In the genomic region with DNA sequence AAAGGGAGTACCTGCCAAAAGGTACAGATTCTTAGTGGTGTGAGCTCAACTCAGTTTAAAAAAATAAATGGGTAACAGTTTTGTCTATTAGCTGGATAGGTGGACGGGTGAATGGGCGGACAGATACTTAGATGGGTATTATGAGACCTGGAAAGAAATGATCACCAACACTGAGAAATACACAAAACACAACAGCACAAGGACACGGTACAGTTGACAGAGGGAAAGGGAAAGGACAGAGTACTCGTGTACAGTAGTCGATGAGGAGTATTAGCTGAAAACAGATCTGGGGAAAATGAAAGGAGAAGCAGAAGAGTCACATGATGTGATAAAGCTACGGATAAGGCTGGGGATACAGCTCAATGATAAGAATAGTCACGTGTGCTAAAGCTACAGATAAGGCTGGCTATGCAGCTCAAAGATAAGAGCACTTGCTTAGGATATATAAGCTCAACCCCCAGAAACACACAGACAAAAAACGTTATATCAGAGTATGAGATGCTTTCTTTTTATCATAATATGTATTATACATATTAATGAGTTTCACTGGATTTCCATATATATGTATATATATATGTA, we compare ENCODE assay signal across 31 mouse cellular contexts. TPM values are rescaled to one million over a fixed set of nuclear protein-coding genes. Genes with fewer than 3 reads are reported as not detected.
A peak's percentile ranks its signal among the peaks of the same experiment; 100 is the strongest.
DNase-seq lines count a peak whose midpoint lies in the region; ATAC-seq and TF ChIP-seq lines count a peak whose summit lies in the region.
"Had no signal": no experiment of that assay in that cellular context is flagged by ENCODE, and none has a peak within 500 bp of the region (broad histone marks: within the 10 kb centered on the region; RNA-seq: fewer than 3 reads in every experiment).

No protein-coding gene starts in this region.

- H3K27ac ChIP-seq in liver, postnatal 0 days (ENCODE audit: low read depth) = no peak overlapping the region
- H3K27ac ChIP-seq: embryonic facial prominence, embryonic 10.5 days; hindbrain, embryonic 15.5 days; limb, embryonic 15.5 days; macrophage; neural tube, embryonic 12.5 days had no signal

- no peak for ATAC-seq in erythroblast, adult 5-6 weeks (replicated peaks; ENCODE audit: low FRiP score, poor library complexity, severe bottlenecking)
- ATAC-seq in liver, postnatal 0 days = no peak
- ATAC-seq: activated CD4-positive, CD25-positive, alpha-beta regulatory T cell, adult 4 months had no signal

- H3K4me1 ChIP-seq in erythroblast, embryonic 14.5 days (ENCODE audit: control insufficient read depth) = peaks cover 39% of the 10 kb centered on the region
- peaks cover 18% of the 10 kb centered on the region for H3K4me1 ChIP-seq in liver, postnatal 0 days (ENCODE audit: insufficient read depth)

- TF ChIP-seq CTCF in liver, postnatal 0 days (IDR thresholded peaks at IDR 0.05; ENCODE audit: low read depth) = no peak

- peak overlapping the region; percentile 85 for H3K4me2 ChIP-seq in liver, postnatal 0 days (ENCODE audit: low read depth, low read length)
- H3K4me2 ChIP-seq: neural tube, embryonic 12.5 days had no signal

- WGBS in liver, postnatal 0 days (ENCODE audit: insufficient replicate concordance) = 37% methylated on average over 8 of the region's 8 CpGs

- H3K36me3 ChIP-seq in erythroblast, embryonic 14.5 days (ENCODE audit: control insufficient read depth) = no peaks in the 10 kb centered on the region
- H3K36me3 ChIP-seq in liver, postnatal 0 days (replicated peaks; ENCODE audit: insufficient read depth, low read length) = no peaks in the 10 kb centered on the region
- H3K36me3 ChIP-seq: embryonic facial prominence, embryonic 10.5 days; hindbrain, embryonic 15.5 days; limb, embryonic 15.5 days; neural tube, embryonic 12.5 days; stomach, embryonic 15.5 days had no signal

- H3K4me3 ChIP-seq in erythroblast, embryonic 14.5 days (replicated peaks) = peak overlapping the region; percentile 17
- no peak overlapping the region for H3K4me3 ChIP-seq in liver, postnatal 0 days (ENCODE audit: low read depth, low read length)
- H3K4me3 ChIP-seq: hindbrain, embryonic 15.5 days; limb, embryonic 15.5 days; neural tube, embryonic 12.5 days; stomach, embryonic 15.5 days had no signal

- no peak overlapping the region for H3K9ac ChIP-seq in liver, postnatal 0 days (replicated peaks)
- H3K9ac ChIP-seq: hindbrain, embryonic 15.5 days; limb, embryonic 15.5 days; neural tube, embryonic 12.5 days; stomach, embryonic 15.5 days had no signal

- DNase-seq in CD4-positive helper T cell, adult 2 months (ENCODE audit: low read depth, low spot score) = peak; percentile 51
- DNase-seq in induced T-regulatory cell, adult 2 months (ENCODE audit: low read depth) = peak; percentile 43
- DNase-seq in liver, postnatal 0 days = no peak
- DNase-seq in urinary bladder, postnatal 10 days (ENCODE audit: low spot score) = no peak
- no peak for DNase-seq in MN1 (ENCODE audit: low spot score)
- DNase-seq in retina, postnatal 1 day = no peak
- DNase-seq: adrenal gland, adult 8-10 months; cerebellum, adult 9-11 months; heart, postnatal 4 days; kidney, adult 11 months; layer of hippocampus, adult 9-11 months; midbrain, embryonic 14.5 days; thymus, adult 18-20 months; thymus, postnatal 36 days had no signal

- H3K9me3 ChIP-seq in erythroblast, embryonic 14.5 days (ENCODE audit: control insufficient read depth, low read length) = no peaks in the 10 kb centered on the region
- no peaks in the 10 kb centered on the region for H3K9me3 ChIP-seq in liver, postnatal 0 days (ENCODE audit: low read length)
- H3K9me3 ChIP-seq: embryonic facial prominence, embryonic 10.5 days; hindbrain, embryonic 15.5 days; limb, embryonic 15.5 days; neural tube, embryonic 12.5 days; stomach, embryonic 15.5 days had no signal

- peak; percentile 68 for TF ChIP-seq EP300 in liver, postnatal 0 days (IDR thresholded peaks at IDR 0.05; ENCODE audit: low read depth)

- no peaks in the 10 kb centered on the region for H3K27me3 ChIP-seq in erythroblast, embryonic 14.5 days (ENCODE audit: control insufficient read depth)
- no peaks in the 10 kb centered on the region for H3K27me3 ChIP-seq in liver, postnatal 0 days (ENCODE audit: insufficient read depth, low read length)
- H3K27me3 ChIP-seq: hindbrain, embryonic 15.5 days; limb, embryonic 15.5 days; neural tube, embryonic 12.5 days; stomach, embryonic 15.5 days had no signal

RNA-seq across cellular contexts. Expression of a gene that starts 2.0 kb away (rescaled TPM):
- polyA plus RNA-seq in erythroblast, embryonic 14.5 days (2012) = 0.31 and 0.32 TPM in 2 replicates
- total RNA-seq in erythroblast, adult 5-6 weeks (2015; ENCODE audit: low replicate concordance) = 29.2 and 31.1 TPM in 2 replicates
- total RNA-seq in erythroblast, adult 5-6 weeks (2017; ENCODE audit: low replicate concordance) = 14.8 and 20.4 TPM in 2 replicates
- polyA plus RNA-seq in liver, postnatal 0 days (2015; fragmentation: Nextera tagmentation; extraction: Ambion mirVana) = 19.6 and 22.3 TPM in 2 replicates

RNA-seq across cellular contexts. Expression of a gene that starts 38.4 kb away (rescaled TPM):
- polyA plus RNA-seq in erythroblast, embryonic 14.5 days (2012) = 0.07 and 0.08 TPM in 2 replicates
- total RNA-seq in erythroblast, adult 5-6 weeks (2015; ENCODE audit: low replicate concordance) = 18.8 and 22.4 TPM in 2 replicates
- total RNA-seq in erythroblast, adult 5-6 weeks (2017; ENCODE audit: low replicate concordance) = 26.6 and 34.4 TPM in 2 replicates
- polyA plus RNA-seq in liver, postnatal 0 days (2015; fragmentation: Nextera tagmentation; extraction: Ambion mirVana) = 3.3 and 3.4 TPM in 2 replicates

RNA-seq across cellular contexts. Expression of a gene that starts 55.8 kb away (rescaled TPM):
- polyA plus RNA-seq in erythroblast, embryonic 14.5 days (2012) = not detected in 2 replicates
- not detected in 2 replicates for total RNA-seq in erythroblast, adult 5-6 weeks (2015; ENCODE audit: low replicate concordance)
- 0.14 TPM in 1 of 2 replicates, not detected in the other for total RNA-seq in erythroblast, adult 5-6 weeks (2017; ENCODE audit: low replicate concordance)
- not detected in 2 replicates for polyA plus RNA-seq in liver, postnatal 0 days (2015; fragmentation: Nextera tagmentation; extraction: Ambion mirVana)
- total RNA-seq: adrenal gland, adult 8-10 months; ES-E14; gastrocnemius, postnatal 4 days; heart, postnatal 4 days; left cerebral cortex, adult 18-20 months; left cerebral cortex, postnatal 25 days had no signal
- polyA plus RNA-seq: activated CD4-positive, CD25-positive, alpha-beta regulatory T cell, adult 4 months; cortical plate, adult 2 months; embryonic facial prominence, embryonic 10.5 days; heart, embryonic 16.5 days; hindbrain, embryonic 15.5 days; kidney, embryonic 16.5 days; large intestine, adult 2 months; limb, embryonic 15.5 days; macrophage; midbrain, embryonic 14.5 days; neural tube, embryonic 12.5 days; stomach, embryonic 15.5 days had no signal

Comparison
In these comparisons a context has a peak if more than half of its experiments do, and no peak if none do; other contexts are left out.
1. DNase-seq: peak in CD4-positive helper T cell, adult 2 months (single experiment) and induced T-regulatory cell, adult 2 months (single experiment); none in liver, postnatal 0 days (single experiment), urinary bladder, postnatal 10 days (single experiment), MN1 (single experiment) and retina, postnatal 1 day (single experiment).
2. RNA of a gene that starts 2.0 kb away (polyA plus RNA-seq): 19.6 to 22.3 TPM in liver, postnatal 0 days; 0.31 to 0.32 TPM in erythroblast, embryonic 14.5 days; every median in the first group is over 10 times any median in the second.